Mouse (Mus musculus): ENCODE measurements at regions not wholly inside any gene's neighbourhood (a gene's known extent, or its start where the extent isn't known, plus 50 kb on each side); places are given as distances from the start of the nearest gene placed in this dataset.
"Not testable (repeated sequence)": the region's sequence is repeated elsewhere in the genome, so short reads cannot be mapped to it uniquely, and the experiment has no call there.

GRCm38 (mm10) chr6:61042667-61043523, 118.1 kb downstream of the Mmrn1 start:
- intact Hi-C loops (cut with DNase I): no loop called here

DNA sequence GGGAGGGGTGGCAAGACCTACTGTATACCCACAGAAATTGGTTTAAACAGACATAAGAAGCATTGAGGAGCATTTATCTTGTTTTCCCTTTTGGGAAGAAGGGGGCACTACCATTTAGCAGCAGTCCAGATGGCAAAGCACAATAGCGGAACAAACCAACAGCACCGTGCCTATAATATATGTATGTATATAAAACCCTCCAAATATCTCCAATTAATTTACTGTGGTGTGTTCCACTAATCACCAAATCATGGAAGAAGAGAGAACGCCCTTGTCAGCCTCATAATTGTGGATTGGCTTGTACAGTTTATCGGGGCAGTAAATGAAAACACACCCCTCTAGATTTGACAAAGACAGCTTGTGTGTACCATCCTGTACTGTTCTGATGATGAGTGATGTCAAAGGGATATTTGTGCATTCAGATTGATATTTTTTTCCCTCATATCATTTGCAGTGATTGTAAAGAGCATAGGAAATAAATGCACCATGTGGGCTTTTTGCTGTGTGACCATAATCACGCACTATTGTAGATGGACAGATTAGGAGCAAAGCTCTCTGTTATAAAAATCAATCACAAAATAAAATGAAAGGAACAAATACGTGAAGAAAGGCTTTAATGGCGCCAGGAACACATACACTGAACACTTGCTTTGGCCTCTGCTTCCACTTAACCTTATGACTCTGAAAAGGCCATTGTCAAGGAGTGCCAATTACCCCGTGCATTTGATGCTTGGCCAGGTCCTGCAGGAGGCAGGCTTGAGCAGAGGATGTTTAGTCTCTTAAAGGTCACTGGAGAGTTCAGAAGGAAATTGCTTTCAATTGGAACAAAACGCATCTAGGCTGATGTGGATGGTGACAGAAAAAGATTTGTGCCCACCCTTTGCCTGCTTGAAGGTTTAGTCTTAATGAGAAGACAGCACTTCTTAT, 119.0 kb downstream of the Mmrn1 start:
- no peak for DNase-seq (ENCODE audit: low spot score in 2 of 2)
- intact Hi-C loops (cut with DNase I): no loop called here

More at GRCm38 (mm10) chr6:61042667-61043523, 118.1 kb downstream of the Mmrn1 start:
- DNase-seq (ENCODE audit: low spot score in 2 of 2): peak; percentile 24 to 35

GRCm38 (mm10) chr6:61047667-61048066, 122.9 kb downstream of the Mmrn1 start:
- DNase-seq (ENCODE audit: low spot score in 2 of 2); intact Hi-C loops (cut with DNase I): not testable (repeated sequence)

DNA sequence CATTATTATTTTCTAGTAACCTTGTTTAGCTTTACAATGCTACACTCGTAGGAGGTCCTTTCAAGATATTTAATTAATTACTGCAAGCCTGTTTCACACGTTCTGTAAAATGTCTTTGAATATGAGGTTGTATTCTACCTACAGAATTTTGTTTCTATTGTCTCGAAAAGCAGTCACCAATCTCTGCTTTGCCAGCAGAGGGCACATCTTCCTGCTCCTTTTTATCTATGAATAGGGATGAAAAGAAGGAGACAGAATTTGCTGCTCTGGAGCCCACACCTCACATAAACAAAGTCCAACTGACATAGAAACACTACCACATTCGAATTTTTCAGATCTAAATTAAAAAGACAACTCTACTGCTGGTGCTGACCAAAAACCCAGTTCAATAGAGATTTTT, 117.0 kb upstream of the Ccser1 start:
- intact Hi-C loops (cut with DNase I): loop anchor here (2.0 to 5.0 kb wide), 2 partner anchors 119 to 238 kb away; partner anchors contain the start of gene Ccser1
- peak; percentile 13 to 55 for DNase-seq (ENCODE audit: low spot score in 2 of 2)

- no peak for DNase-seq (ENCODE audit: low spot score in 2 of 2)
- intact Hi-C loops (cut with DNase I): no loop called here
These were observed 114.4 kb upstream of the Ccser1 start for GRCm38 (mm10) chr6:61065769-61066168.

- no peak for DNase-seq (ENCODE audit: low spot score in 2 of 2)
- intact Hi-C loops (cut with DNase I): no loop called here
These were observed 113.4 kb upstream of the Ccser1 start for GRCm38 (mm10) chr6:61066501-61067282.

GRCm38 (mm10) chr6:61067355-61068116, 112.6 kb upstream of the Ccser1 start:
- DNase-seq (ENCODE audit: low spot score in 2 of 2): no peak
- intact Hi-C loops (cut with DNase I): no loop called here

DNA sequence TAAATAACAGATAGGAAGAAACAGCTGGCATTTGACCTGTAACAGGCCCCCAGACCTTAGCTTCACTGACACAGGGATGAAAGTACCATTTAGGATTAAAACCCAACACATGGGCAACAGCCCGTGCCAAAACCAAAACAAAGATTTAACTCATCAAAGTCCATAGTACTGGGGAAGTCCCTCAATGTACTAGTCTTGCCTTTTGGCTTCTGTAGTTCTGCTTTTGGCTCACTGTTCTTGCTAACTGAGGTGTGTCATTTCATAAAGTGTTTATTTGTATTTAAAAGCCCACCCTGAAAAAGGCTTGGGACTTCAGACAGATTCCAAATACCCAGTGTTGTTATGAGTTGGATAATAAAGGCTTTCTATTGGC, 112.0 kb upstream of the Ccser1 start:
- intact Hi-C loops (cut with DNase I): no loop called here

DNA sequence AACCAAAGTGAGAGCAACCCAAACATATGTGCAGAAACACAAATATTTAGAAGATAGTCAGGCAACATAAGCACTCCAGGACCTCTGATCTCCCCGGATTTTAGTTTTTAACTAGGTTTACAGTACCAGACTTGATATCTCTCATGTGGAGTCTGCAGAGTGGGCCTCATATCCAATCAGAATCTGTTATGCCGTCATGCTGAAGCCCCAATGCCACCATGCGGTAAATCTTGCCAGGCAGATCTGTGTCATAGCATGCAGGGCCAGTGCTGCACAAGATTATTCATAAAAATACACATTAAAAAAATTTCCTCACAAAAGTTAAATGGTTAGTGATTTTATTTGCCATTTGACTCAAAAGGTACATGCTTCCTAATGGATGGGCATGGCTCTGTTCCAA, 106.9 kb upstream of the Ccser1 start:
- intact Hi-C loops (cut with DNase I): no loop called here
- no peak for DNase-seq (ENCODE audit: low spot score in 2 of 2)

More for the DNA sequence above, 112.0 kb upstream of the Ccser1 start:
- DNase-seq (ENCODE audit: low spot score in 2 of 2): no peak

DNA sequence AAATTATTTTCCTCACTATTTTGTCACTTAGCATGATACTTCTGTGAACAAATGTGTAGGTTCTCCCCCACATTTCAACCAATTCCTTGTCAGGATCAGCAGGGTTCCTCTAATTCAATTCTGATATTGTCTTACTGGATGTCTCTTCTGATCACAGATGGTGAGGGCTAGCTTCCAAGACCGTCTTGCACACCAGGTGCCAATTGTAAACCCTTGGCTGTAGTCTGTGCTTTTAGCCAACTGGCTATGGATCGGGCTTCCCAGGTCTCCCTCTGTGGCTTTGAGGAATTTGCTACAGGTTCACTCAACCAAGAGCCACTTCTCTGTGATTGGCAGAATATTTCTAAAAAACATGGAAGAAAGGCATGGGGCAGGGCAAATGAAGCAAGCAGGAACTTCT, 106.3 kb upstream of the Ccser1 start:
- intact Hi-C loops (cut with DNase I): no loop called here
- DNase-seq (ENCODE audit: low spot score in 2 of 2): no peak

DNA sequence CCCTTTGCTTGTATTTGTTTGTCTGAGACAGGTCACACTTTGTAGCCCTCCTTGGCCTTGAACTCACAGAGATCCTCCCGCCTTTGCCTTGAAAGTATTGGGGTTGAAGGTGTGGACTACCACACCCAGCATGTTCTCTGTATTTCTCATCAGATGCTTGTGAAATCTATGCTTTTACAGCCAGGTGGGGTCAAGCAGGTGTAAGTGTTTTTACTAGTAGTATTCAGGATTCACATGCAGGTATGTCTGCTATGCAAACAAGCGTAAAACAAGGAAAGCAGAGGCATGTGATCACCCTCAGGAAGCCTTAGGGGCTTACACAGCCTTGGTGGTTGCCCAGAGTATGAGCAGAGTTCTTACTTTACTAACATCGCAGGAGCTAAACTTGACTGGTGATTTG, 105.4 kb upstream of the Ccser1 start:
- intact Hi-C loops (cut with DNase I): no loop called here
- no peak for DNase-seq (ENCODE audit: low spot score in 2 of 2)

DNA sequence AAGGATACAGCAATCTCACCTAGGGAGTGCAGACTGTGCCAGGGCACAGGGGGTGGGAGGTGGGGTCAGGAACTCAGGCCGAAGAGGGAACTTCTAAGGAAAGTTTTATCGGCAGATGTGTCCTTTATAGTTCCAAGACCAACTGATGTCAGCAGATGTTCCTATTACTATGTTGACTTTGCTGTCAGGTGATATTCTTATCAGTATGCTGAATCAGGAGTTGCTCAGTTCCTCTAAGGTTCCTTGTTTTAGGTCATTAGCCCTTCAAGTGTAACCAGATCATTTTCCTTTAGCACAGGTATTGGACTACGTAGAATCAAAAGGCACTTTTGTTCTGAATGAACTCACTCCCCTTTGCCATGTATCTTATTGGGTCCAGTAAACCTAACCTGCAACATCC, 101.6 kb upstream of the Ccser1 start:
- intact Hi-C loops (cut with DNase I): no loop called here
- DNase-seq (ENCODE audit: low spot score in 2 of 2): no peak

GRCm38 (mm10) chr6:61080661-61081060, 99.5 kb upstream of the Ccser1 start:
- no peak for DNase-seq (ENCODE audit: low spot score in 2 of 2)
- intact Hi-C loops (cut with DNase I): no loop called here

GRCm38 (mm10) chr6:61083346-61083745, 96.8 kb upstream of the Ccser1 start:
- DNase-seq (ENCODE audit: low spot score in 2 of 2): no peak
- intact Hi-C loops (cut with DNase I): no loop called here

- intact Hi-C loops (cut with DNase I): no loop called here
- no peak for DNase-seq (ENCODE audit: low spot score in 2 of 2)
These were observed 80.7 kb upstream of the Ccser1 start for GRCm38 (mm10) chr6:61099348-61099981.

DNA sequence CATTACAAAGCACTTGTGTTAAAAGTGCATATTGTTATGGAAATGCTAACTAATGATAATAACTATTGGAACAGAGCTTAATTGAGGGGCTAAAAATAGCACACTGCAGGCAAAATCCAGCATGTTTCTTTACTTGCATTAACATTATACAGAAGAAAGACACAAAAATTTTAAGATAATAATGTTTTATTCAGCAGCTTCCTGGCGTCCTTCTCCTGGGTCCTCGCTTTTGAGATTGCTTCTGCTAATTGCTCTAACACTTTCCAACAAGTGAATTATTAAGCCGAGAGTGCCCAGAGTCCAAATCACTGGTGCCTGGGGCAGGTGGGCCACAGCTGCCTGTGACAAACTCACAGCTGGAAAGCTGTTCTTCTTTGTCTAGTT, 80.2 kb upstream of the Ccser1 start:
- no peak for DNase-seq (ENCODE audit: low spot score in 2 of 2)
- intact Hi-C loops (cut with DNase I): no loop called here

GRCm38 (mm10) chr6:61101972-61102371, 78.2 kb upstream of the Ccser1 start:
- intact Hi-C loops (cut with DNase I): no loop called here
- no peak for DNase-seq (ENCODE audit: low spot score in 2 of 2)

GRCm38 (mm10) chr6:61103459-61104234, 76.5 kb upstream of the Ccser1 start:
- DNase-seq (ENCODE audit: low spot score in 2 of 2): no peak
- intact Hi-C loops (cut with DNase I): no loop called here
